Mouse (Mus musculus) common myeloid progenitor, adult 5-6 weeks (primary cell): ENCODE data around the gene Cdc42ep1. TPM values are rescaled to one million over a fixed set of nuclear protein-coding genes. Genes with fewer than 3 reads are reported as not detected.

ENCODE experiments used
- ATAC-seq: replicated peaks from 2 replicates; pipeline ENCODE4 v1.8.0; 2016; ENCODE audit warnings: low read depth, mild to moderate bottlenecking, moderate TSS enrichment, inconsistent platforms; ENCODE audit not compliant: poor library complexity, severe bottlenecking
- total RNA-seq: library from RNA; stranded (forward); fragments of 200-1000, 187-1606 nt; gene quantifications from 2 replicates; pipeline ENCODE4 v1.2.3, GENCODE M21; 2017

Cdc42ep1 gene
- not detected in 2 replicates for total RNA-seq

DNA sequence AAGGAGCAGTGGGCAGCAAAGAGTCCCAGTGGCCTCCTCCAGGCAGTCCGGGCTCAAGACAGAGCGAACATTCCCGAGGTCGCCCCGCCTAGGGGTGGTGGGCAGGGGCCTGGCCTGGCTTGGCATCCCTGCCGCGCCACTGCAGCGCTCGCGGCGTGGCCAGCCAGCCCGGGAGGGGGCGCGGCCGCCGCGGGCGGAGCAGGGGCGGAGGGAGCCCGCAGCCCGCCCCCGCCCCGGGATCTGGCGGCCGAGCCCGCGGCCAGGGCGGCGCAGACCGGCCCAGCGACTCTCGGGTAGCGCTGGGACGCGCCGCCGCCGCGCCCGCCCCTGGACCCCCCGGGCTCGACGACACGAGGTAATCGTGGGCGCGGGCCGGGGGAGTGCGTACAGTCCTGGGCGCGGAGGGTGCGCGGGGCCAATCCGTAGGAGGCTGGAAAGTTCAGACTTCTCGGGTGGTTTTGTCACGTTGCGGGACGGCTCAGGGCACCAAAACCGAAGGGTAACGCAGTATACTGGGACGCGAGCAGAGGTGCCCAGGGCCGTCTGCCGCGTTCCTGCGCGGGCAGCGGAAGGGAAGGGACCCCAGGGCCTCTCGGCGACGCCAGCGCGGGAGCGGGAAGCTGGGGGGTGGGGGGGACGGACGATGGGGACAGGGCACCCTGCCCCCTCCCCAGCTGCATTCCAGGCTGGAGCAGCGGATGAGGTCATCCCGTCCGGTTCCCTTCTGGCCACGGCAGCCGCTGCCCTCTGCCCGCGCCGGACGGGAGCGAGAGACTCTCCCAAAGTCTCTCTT lies at the start of gene Cdc42ep1:
TSS of gene Cdc42ep1 (plus strand) at position 254 of the 793 bp plus-strand sequence.
- ATAC-seq, result 0 out of 2 replicates have a peak, but pooled peaks have one; percentile 13

DNA sequence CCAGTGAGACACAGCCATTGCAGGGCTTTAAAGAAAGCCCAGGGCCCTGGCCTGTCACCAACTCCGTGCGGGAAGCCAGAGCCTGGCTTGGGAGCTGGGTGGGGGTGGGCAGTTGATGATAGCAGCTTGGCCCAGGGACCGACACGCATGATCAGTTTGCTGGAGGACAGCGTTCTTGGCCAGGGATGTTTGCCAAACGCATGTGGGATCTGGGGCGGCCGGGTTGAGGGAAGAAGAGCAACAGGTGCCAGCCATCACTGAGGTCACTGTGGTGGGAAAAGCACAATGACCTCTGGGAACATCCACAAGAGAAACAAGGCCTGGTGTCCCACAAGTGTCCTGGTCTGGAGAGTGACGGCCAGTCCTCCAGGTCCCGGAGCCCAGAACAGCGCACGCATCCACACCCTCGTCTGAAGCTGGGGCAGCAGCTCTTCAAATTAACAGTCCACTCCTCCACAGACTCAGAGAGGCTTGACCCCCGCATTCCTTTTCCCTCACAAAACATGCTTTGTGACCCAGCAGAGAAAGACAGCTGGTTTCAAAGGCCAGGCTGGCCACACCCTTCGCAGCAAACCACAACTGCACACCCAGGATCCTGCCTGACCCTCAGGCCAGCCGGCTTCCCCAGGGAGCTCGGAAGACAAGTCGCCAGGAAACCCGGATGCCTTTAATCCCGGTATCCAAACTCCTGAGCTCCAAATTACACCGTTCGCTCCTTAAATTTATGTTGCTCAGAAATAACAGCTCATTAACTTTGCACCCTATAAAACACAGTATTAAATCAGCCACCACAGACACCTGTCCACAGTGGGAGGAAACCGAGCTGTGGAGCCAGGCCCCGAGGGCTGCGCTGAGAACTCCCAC lies 46.0 kb upstream of the Cdc42ep1 start:
- ATAC-seq, result no peak

DNA sequence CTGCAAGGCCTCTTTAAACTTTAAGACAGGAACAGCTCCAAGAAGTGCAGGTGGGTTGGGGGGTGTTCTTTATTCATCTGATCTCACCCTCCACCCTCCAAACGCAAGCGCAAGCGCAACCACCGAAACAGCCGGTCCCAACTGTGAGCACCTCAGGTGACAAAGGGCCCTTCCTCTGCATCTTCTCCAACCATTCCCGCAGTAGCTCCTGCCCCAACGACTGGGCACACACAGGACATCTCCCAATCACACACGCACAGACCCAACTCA lies 45.4 kb upstream of the Cdc42ep1 start:
- ATAC-seq, result no peak

DNA sequence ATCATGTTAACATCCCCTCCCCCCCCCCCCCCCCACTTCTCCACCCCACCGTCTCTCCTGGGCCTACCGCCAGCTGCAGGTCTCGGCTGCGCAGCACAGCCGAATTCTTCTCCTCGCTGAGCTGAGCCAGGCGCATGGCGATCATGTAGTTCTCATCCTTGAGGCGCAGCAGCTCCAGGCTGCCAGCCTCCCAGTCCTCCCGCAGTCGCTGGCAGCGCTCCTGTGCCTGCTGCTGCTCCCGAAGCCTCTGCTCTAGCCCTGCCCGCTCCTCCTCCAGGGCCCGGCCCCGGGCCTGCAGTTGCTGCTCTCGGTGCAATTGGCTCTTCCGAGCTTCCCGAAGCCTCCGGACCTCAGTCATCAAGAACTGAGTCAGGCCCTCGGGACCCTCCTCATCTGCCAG lies 43.4 kb upstream of the Cdc42ep1 start:
- ATAC-seq, result no peak

DNA sequence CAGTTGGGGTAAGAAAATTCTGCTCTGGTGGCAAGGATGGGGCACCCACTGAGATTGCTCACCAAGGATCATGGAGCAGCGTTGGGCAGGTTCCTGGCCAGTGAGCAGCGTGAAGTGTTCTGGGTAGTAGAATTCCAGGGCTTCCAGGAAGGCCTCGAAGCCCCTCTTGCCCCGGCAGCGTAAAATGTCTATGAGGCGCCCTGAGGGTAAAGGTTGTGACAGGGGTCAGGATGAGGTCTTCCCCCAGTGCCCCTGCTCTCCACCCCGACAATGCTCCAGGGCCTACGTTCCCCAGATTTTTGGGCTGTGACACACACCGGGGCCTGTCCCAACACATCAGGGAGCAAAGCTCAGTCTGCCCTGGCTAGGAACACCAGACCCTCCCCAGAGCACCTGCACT lies 40.9 kb upstream of the Cdc42ep1 start:
- no peak for ATAC-seq

DNA sequence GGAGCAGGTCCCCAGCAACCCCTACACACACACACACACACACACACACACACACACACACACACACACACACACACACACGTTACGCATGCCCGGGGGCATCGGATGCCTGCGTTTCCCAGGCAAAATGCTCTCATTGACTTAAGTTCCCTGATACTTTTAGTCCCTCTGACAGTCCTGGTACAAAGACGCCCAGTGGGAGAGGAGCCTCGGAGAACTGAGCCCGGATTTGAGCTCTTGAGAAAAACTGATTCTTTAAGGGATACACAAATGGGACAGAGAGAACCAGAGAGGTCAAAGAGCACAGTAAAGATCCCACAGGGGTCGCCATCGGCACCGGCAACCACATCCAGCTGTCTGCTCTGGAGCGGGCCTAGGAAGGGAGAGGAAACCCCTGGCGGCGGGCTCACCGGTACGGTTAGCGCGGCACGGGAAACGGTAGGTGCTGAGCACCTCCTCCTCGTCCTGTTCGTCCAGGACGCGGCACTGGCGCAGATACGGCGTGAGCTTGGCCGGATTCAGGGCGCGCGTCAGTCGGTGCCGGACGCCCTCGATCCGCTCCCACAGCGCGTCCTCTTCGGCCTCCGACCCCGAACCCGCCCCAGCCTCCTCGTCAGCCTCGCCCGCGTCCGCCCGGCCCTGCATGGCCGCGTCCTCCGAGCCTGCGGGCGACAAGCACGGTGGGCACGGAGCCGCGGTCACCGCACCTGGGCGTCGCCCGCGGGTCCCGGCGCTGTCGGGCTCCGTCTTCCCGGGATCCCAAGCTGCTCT lies 40.3 kb upstream of the Cdc42ep1 start:
- 0 out of 2 replicates have a peak, but pooled peaks have one; percentile 25 for ATAC-seq

DNA sequence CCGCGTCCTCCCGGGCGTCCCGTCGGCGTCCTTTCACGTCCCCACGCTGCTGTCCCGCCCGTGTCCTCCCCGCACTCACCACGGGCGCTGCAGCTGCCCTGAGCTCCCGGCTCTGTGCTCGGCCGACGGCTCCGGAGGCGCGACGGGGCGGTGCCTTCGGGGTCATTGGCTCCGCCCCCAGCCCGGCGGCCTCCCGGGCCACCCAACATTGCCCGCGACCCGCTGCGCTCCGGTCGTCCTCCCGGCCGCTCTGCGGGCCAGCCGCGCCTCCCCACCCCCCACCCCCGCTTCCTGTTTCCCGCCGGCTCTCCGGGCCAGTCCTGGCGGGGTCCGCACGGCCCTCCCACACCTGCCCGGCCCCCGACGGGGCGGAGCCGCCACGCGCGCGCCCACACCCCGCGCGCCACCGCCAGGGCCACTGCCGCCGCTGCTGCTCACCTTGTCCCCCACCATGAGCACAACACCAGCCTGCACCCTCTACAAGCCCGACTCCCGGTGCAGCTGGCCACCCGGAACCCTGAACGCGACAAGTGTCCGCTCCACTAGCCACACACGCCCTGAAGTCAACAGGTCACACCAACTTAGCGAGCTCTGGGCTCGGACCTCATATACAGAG lies 39.5 kb upstream of the Cdc42ep1 start, which contains the start of gene Card10:
TSS of gene Card10 (minus strand) at position 267 of the 616 bp plus-strand sequence.
- 0 out of 2 replicates have a peak, but pooled peaks have one; percentile 45 for ATAC-seq

DNA sequence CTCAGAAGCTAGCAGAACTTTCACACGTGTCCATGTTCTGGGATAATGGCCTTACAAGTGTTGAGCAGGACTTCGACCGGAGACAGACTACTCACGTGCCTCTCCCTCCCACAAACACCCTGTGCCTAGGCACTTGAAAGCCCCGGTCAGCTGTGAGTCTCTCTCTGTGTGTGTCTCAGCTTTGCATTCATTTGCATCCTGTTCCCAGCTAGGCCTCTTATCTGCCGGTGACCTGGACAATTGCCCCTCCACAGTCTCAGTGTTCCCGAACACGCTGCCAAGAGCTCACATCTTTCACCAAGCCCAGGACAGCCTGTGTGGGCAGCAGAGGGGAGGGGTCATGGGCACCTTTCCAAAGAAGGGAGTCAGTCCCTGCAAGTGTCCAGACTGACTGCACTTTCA lies 38.9 kb upstream of the Cdc42ep1 start:
- no peak for ATAC-seq

DNA sequence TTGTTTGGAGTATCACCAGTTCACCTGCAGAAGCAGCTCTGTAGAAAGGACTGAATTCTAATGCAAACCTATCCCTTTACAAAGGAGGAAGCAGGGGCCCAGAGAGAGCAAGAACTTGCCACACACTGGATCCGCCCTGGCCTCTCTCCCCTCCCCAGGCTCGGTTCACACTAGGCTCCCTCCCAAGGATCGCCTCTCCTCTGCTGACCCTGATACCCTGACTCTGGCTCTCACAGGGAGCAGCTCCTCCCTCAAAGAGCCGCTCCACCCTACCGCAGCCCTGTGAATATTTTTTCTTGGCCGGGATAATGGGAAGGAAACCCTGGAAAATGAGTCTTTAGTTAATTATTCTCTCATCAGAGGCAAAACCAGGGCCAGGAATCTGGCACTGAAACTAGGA lies 38.1 kb upstream of the Cdc42ep1 start:
- ATAC-seq, result 0 out of 2 replicates have a peak, but pooled peaks have one; percentile 29

DNA sequence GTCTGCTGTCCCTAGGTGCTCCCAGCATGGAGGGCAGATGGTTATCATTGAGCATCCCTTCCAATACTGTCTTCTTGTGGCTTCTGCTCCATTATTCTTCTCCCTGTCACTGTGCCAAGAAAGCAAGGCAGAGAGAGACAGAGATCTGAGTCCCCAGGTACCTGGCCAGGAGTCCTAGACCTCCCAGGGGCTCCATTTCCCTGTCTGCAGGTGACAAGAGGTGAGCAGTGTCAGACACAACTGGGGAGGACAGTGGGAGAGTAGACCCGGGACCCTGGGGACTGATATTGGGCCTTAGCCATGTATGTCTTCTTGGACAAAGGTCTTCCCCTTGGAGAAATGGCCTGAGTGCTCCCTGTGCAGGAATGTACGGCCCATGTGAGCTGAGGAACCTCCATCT lies 37.1 kb upstream of the Cdc42ep1 start:
- no peak for ATAC-seq

DNA sequence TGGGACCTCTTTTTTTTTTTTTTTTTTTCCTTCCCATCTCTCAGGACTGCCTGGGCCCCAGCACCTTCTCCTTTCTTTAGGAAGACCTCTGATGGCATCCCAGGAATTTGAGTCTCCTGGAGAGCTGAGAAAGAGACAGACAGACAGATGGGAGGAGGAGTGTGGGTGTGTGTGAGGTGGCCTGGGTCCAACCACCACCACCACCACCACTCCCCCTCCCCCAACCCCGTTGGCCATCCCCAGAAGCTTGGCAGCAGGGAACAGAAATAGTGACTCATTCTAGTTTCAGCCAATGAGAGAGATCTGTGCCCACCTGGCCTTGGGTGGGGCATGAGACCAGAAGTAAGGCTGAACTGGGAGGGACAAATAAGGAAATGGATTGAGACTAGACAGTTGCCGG lies 35.8 kb upstream of the Cdc42ep1 start:
- ATAC-seq, result no peak

DNA sequence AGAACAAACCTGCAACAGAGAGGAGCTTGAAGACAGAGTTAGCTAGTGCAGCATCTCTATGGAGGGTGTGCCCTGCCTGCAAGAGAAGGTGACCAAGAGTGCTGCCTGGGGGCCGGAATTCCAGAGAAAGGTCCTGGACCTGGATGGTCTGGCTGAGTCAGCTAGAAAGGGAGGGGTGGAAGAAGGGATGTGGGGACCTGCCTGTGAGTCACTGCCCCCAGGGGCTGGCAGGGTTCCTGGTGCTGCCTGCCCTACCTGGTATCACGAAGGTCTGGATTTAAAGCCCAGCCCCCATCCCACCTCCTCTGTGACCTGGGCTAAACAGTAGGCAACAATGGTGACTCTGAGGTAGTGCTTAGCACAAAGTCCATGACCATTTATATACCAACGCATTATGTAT lies 35.3 kb upstream of the Cdc42ep1 start:
- ATAC-seq, result no peak

DNA sequence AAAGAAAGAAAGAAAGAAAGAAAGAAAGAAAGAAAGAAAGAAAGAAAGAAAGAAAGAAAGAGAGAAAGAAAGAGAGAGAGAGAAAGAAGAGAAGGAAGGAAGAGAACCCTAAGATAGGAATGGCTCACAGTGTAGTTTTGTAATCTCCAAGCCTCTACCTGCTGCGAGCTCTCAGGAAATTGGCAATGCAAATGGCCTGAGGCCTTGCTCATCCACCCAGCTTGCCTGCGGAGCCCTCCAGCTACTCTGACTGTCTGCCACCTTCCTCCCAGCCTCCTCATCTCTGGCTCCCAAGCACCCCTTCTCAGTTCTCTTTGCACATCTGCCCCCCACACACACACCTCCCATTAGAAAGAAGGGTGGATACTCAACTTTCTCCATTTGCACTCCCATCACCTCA lies 33.4 kb upstream of the Cdc42ep1 start:
- ATAC-seq, result no peak

DNA sequence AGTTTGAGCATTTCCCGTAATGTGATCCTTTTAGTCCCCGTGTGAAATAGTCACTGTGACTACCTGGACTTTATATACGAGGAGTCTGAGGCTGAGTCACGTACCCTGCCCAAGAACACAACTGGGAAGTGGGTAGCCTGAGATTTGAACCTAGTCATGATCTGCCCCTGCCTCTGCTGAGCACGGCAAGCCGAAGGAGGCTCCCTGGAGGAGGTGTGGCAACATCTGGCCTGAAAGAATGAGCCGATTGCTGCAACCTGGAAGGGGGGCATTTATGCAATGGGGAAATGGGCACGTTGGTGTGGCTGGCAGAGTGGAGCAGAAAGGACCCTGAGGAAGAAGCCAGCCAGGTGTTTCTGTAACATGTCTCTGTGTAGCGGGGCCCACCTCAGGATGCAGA lies 32.7 kb upstream of the Cdc42ep1 start:
- ATAC-seq, result peak; percentile 55

DNA sequence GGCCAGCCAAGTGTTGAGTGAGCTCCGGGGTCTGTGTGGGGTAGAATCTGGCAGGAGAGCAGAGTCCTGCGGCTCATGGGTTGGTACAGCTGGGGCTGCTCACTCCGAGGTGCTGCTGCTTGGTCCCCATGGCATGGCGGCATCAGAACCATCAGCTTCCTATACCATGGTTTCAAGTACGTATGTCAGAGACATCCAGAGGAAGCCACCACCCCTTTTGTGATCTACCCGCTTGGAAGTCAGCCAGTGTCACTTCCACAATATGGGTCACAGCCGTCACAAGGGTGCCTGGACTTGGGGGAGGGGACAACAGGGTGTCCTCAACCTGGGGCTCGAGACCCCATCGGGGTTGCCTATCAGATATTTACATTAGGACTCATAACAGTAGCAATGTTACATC lies 32.3 kb upstream of the Cdc42ep1 start:
- ATAC-seq, result peak; percentile 64

DNA sequence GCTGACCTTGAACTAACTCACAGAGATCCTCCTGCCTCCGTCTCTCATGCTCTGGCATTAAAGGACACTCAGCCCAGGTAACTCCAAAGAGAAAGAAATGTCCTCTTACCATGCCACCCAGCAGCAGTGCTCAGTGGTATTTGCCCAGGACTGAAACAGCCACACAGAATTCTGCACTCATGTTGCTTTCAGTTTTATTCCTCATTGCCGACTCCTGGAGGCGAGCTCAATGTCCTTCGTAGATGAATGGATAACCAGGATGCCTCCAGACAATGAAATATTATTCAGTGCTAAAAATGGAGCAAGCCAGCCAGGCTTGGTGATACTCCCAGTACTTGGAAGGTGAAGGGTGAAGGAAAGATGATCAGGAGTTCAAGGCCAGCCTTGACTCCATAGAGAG lies 28.8 kb upstream of the Cdc42ep1 start:
- no peak for ATAC-seq

DNA sequence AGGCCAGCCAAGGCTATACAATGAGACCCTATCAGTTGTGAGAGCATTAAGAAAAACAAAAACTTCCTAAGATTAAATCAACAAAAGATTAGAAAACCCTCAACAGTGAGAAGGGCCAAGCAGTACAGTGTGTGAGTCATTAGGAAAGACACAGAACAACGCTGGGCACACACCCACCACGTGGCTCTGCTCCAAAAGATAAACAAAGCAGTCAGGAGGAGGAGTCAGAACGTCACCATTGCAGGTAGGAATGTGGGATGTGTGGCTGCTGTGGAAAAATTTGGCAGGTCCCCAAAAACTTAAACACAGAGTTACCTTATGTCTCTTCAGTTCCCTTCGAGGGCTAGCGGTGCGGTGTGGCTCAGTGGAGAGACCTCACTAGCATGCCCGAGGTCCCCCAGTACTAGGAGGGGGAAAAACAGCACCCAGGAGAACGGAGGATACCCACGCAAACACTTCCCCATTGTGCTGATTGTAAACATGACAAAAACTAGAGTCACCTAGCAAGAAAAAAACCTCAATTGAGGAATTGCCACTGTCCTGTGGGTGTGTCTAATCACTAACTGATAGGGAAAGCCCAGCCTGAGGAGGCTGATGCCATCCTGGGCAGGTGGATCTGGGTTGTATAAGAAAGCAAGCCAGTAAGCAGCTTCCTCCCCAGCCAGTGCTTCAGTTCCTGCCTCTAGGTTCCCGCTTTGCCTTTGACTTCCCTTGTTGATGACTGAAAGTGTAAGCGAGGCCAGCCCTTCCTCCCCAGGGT lies 26.9 kb upstream of the Cdc42ep1 start:
- peak; percentile 72 for ATAC-seq

DNA sequence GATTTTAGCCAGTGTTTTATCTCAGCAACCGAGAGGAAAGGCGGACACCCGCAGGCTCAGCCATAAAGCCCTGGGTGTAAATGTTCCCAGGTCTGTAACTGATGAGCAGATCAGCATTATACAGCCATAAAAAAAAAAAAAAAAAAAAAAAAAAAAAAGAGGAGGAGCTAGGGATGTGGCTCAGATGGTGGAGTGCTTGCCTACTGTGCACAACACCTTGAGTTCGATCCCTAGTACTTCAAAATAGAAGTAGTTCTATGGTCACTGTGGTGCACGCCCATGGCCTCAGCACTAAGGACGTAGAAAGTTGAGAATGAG lies 26.4 kb upstream of the Cdc42ep1 start:
- ATAC-seq, result no peak
